Mouse (Mus musculus): ENCODE results near the gene Otud7b. TPM values are rescaled to one million over a fixed set of nuclear protein-coding genes. Genes with fewer than 3 reads are reported as not detected.
A peak's percentile ranks its signal among the peaks of the same experiment; 100 is the strongest.

Otud7b gene
- polyA plus RNA-seq, 1 experiment, result 23.6 TPM

DNA sequence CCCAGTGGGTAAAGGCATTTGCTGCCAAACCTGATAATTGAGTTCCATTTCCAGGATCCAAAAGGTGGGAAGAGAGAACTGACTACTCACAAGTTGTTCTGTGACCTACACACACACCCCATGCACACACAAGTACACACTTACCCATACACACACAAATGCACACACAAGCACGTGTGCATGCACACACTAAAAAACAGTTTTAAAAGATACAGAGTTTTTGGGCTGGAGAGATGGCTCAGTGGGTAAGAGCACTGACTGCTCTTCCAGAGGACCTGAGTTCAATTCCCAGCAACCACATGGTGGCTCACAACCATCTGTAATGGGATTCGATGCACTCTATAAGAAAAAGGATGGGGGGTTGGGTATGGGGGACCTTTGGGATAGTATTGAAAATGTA is 41.0 kb upstream of the Otud7b start:
- Histone ChIP-seq H3K36me3 (ENCODE audit: control insufficient read depth, insufficient read depth, low read length) (no peaks in the 10 kb centered on the region), H3K27me3 (ENCODE audit: control insufficient read depth, insufficient read depth, low read length) (no peaks in the 10 kb centered on the region), H3K27ac (ENCODE audit: insufficient read depth, low read depth, low read length) (no peak overlapping the region), H3K4me3 (ENCODE audit: low read depth, low read length) (no peak overlapping the region), H3K4me1 (ENCODE audit: control insufficient read depth, insufficient read depth, insufficient read length, low read length) (no peaks in the 10 kb centered on the region)
- TF ChIP-seq CTCF (IDR thresholded peaks at IDR 0.05; ENCODE audit: extremely low read depth, insufficient read length, insufficient replicate concordance, low read depth, low read length) (no peak), POLR2A (IDR thresholded peaks at IDR 0.05; ENCODE audit: low read depth, low read length) (no peak)
- WGBS, result 80% methylated on average over 2 of the region's 2 CpGs

DNA sequence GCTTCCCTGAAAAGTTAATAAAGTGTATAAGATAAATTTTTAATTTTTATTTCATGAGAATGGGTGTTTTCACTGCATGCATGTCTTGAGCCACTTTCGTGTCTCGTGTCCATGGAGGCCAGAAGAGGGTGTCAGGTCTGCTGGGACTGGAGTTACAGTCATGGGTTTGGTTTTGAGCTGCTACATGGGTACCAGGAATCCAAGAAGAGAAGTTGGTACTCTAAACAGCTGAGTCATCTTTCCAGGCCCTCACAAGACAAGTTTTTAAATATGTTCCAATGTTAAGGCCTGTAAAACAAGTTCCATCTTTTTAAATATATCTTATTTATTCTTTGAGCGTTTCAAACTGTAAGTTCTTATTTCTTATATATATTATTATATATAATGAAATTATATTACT is 40.1 kb upstream of the Otud7b start:
- Histone ChIP-seq H3K4me1 (ENCODE audit: control insufficient read depth, insufficient read depth, insufficient read length, low read length) (no peaks in the 10 kb centered on the region), H3K27me3 (ENCODE audit: control insufficient read depth, insufficient read depth, low read length) (no peaks in the 10 kb centered on the region), H3K27ac (ENCODE audit: insufficient read depth, low read depth, low read length) (no peak overlapping the region), H3K4me3 (ENCODE audit: low read depth, low read length) (no peak overlapping the region), H3K36me3 (ENCODE audit: control insufficient read depth, insufficient read depth, low read length) (no peaks in the 10 kb centered on the region)
- no peak for TF ChIP-seq POLR2A (IDR thresholded peaks at IDR 0.05; ENCODE audit: low read depth, low read length)
- no peak for TF ChIP-seq CTCF (IDR thresholded peaks at IDR 0.05; ENCODE audit: extremely low read depth, insufficient read length, insufficient replicate concordance, low read depth, low read length)
- 87% methylated on average over 3 of the region's 3 CpGs for WGBS

DNA sequence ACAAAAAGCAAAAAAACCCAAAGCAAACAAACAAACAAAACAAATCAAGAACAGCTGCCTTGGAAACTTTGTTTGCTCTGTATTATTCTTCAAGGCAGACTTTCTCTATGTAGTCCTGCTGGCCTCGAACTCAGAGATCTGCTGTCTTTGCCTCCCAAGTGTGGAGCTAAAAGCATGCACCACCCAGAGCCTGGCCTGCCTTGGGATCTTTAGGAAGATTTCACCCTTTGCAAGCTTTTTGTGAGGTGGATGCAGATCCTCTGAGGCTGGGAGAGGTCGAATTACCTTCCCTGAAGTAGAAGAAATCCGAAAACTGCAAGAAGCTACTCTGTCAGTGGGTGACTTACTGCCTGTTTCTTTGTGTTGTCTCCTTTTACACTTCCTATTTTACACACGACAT is 39.2 kb upstream of the Otud7b start:
- Histone ChIP-seq H3K27me3 (ENCODE audit: control insufficient read depth, insufficient read depth, low read length) (no peaks in the 10 kb centered on the region), H3K36me3 (ENCODE audit: control insufficient read depth, insufficient read depth, low read length) (no peaks in the 10 kb centered on the region), H3K27ac (ENCODE audit: insufficient read depth, low read depth, low read length) (no peak overlapping the region), H3K4me1 (ENCODE audit: control insufficient read depth, insufficient read depth, insufficient read length, low read length) (no peaks in the 10 kb centered on the region), H3K4me3 (ENCODE audit: low read depth, low read length) (no peak overlapping the region)
- TF ChIP-seq CTCF (IDR thresholded peaks at IDR 0.05; ENCODE audit: extremely low read depth, insufficient read length, insufficient replicate concordance, low read depth, low read length), result no peak
- TF ChIP-seq POLR2A (IDR thresholded peaks at IDR 0.05; ENCODE audit: low read depth, low read length), result no peak
- 46% methylated on average over 4 of the region's 4 CpGs for WGBS

DNA sequence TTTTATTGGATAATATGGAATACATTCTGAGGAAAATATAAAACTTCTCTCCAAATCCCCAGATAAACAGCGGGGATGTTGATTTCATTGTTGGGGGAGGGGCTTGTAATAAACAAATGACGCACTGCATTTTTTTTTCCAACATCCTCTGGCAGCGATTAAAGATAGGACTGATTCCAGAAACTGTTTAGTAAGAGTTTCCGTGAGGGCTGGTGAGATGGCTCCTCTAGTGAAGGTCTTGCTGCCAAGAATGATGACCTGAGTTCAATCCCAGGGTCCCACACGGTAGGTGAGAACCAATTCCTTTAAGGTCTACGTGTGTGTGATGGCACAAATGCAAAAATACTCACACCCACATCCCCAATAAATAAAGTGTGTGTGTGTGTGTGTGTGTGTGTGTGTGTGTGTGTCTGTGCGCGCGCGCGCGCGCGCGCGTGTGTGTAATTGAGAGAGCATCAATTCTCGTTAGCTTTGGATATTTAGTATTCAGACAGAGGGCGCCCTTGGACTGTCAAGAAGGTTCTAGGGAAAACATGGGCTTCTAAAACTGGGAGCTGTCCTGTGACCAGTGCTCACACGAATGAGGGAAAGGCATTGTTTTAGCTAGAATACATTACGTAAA is 38.5 kb upstream of the Otud7b start:
- 27% methylated on average over 20 of the region's 20 CpGs for WGBS

DNA sequence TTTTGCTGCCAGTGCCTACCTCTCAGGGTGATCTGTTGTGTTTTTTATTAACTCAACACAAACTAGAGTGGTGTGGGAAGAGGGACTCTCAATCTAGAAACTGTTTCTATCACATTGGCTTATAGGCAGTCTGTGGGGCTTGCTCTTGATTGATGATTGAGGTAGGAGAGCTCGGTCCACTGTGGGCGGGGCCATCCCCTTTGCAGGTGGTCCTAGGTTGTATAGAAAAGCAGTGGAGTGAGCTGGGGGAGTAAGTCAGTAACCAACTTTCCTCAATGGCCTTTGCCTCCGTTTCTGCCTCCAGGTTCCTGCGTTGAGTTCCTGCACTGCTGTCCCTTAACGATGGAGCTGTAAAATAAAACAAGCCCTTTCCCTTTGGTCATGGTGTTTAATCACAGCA is 37.6 kb upstream of the Otud7b start:
- Histone ChIP-seq H3K36me3 (ENCODE audit: control insufficient read depth, insufficient read depth, low read length) (no peaks in the 10 kb centered on the region), H3K4me1 (ENCODE audit: control insufficient read depth, insufficient read depth, insufficient read length, low read length) (no peaks in the 10 kb centered on the region), H3K27ac (ENCODE audit: insufficient read depth, low read depth, low read length) (no peak overlapping the region), H3K4me3 (ENCODE audit: low read depth, low read length) (no peak overlapping the region), H3K27me3 (ENCODE audit: control insufficient read depth, insufficient read depth, low read length) (no peaks in the 10 kb centered on the region)
- no peak for TF ChIP-seq POLR2A (IDR thresholded peaks at IDR 0.05; ENCODE audit: low read depth, low read length)
- TF ChIP-seq CTCF (IDR thresholded peaks at IDR 0.05; ENCODE audit: extremely low read depth, insufficient read length, insufficient replicate concordance, low read depth, low read length), result no peak
- WGBS, result 76% methylated on average over 5 of the region's 5 CpGs

More for the DNA sequence above, 38.5 kb upstream of the Otud7b start:
- Histone ChIP-seq H3K27ac (ENCODE audit: insufficient read depth, low read depth, low read length) (no peak overlapping the region), H3K27me3 (ENCODE audit: control insufficient read depth, insufficient read depth, low read length) (no peaks in the 10 kb centered on the region), H3K4me1 (ENCODE audit: control insufficient read depth, insufficient read depth, insufficient read length, low read length) (no peaks in the 10 kb centered on the region), H3K4me3 (ENCODE audit: low read depth, low read length) (0 out of 2 replicates have a peak overlapping the region, but pooled peaks have one; percentile 20), H3K36me3 (ENCODE audit: control insufficient read depth, insufficient read depth, low read length) (no peaks in the 10 kb centered on the region)
- TF ChIP-seq POLR2A (IDR thresholded peaks at IDR 0.05; ENCODE audit: low read depth, low read length) (no peak), CTCF (IDR thresholded peaks at IDR 0.05; ENCODE audit: extremely low read depth, insufficient read length, insufficient replicate concordance, low read depth, low read length) (peak; percentile 34; the same call in 1 of the 2 replicates)

DNA sequence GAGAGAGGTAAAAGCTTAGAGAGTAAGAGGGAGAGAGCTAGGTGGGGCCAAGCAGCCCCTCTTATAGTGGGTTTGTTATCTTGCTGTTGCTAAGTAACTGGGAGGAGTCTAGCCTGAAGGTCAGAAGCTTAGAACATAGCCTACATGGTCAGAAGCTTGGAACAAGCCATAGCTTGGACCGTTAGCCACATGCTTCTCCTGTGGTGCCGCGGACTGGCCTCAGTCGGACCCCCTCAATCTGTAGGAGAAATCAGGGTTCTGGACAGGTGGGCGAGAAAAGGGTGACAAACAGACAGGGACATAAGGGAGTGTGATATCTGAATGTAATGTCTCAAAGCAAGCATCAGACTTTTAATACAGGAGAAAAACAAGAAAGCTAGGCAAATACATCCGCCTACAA is 35.3 kb upstream of the Otud7b start:
- no peak overlapping the region for H3K27ac ChIP-seq (ENCODE audit: insufficient read depth, low read depth, low read length)
- H3K4me1 ChIP-seq (ENCODE audit: control insufficient read depth, insufficient read depth, insufficient read length, low read length), result no peaks in the 10 kb centered on the region
- H3K27me3 ChIP-seq (ENCODE audit: control insufficient read depth, insufficient read depth, low read length), result no peaks in the 10 kb centered on the region
- H3K4me3 ChIP-seq (ENCODE audit: low read depth, low read length), result no peak overlapping the region
- TF ChIP-seq CTCF (IDR thresholded peaks at IDR 0.05; ENCODE audit: extremely low read depth, insufficient read length, insufficient replicate concordance, low read depth, low read length), result no peak
- no peak for TF ChIP-seq POLR2A (IDR thresholded peaks at IDR 0.05; ENCODE audit: low read depth, low read length)
- WGBS, result 92% methylated on average over 6 of the region's 6 CpGs
- H3K36me3 ChIP-seq (ENCODE audit: control insufficient read depth, insufficient read depth, low read length), result no peaks in the 10 kb centered on the region

DNA sequence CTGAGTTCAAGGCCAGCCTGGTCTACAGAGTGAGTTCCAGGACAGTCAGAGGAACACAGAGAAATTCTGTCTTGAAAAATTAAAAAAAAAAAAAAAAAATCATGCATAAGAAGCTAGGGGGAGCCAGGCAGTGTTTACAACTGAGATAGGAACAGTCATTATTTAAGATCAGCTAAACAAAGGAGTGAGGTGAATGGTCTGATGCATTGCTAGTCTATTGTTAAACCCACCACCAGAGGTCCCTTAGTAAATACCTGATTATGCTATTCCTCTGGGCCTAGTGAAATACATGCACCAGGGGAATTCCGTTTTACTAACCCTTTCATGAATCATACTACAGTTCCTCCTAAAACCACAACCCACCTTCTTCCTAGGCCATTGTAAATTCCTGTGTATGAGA is 34.8 kb upstream of the Otud7b start:
- WGBS, result 13% methylated on average over 1 of the region's 1 CpGs
- H3K4me1 ChIP-seq (ENCODE audit: control insufficient read depth, insufficient read depth, insufficient read length, low read length), result no peaks in the 10 kb centered on the region

More for the DNA sequence above, 34.8 kb upstream of the Otud7b start:
- TF ChIP-seq POLR2A (IDR thresholded peaks at IDR 0.05; ENCODE audit: low read depth, low read length), result no peak
- TF ChIP-seq CTCF (IDR thresholded peaks at IDR 0.05; ENCODE audit: extremely low read depth, insufficient read length, insufficient replicate concordance, low read depth, low read length), result no peak
- no peak overlapping the region for H3K4me3 ChIP-seq (ENCODE audit: low read depth, low read length)
- no peaks in the 10 kb centered on the region for H3K27me3 ChIP-seq (ENCODE audit: control insufficient read depth, insufficient read depth, low read length)
- no peaks in the 10 kb centered on the region for H3K36me3 ChIP-seq (ENCODE audit: control insufficient read depth, insufficient read depth, low read length)
- H3K27ac ChIP-seq (ENCODE audit: insufficient read depth, low read depth, low read length), result no peak overlapping the region
